Mouse (Mus musculus) MEL (cell line): ENCODE results near the gene Rabl6. TPM values are rescaled to one million over a fixed set of nuclear protein-coding genes. Genes with fewer than 3 reads are reported as not detected.

Experiments used
- DNase-seq: peaks from one replicate; pipeline ENCODE4 v3.0.0; 2011; ENCODE audit warnings: low read depth, low spot score
- H3K27ac ChIP-seq: 2 replicates; pipeline ENCODE4 v1.5.1; 2012; ENCODE audit warnings: low read depth, mild to moderate bottlenecking, control low read depth, low read length, moderate library complexity; ENCODE audit not compliant: control insufficient read depth
- H3K27me3 ChIP-seq, 2 experiments: fragments of 150-350 bp in 1 of 2; sonication (generic) in 1 of 2; 2 replicates each; pipeline ENCODE4 v1.6.1; 2012; ENCODE audit warnings: low read length in 2 of 2, mild to moderate bottlenecking in 2 of 2, improper control_type of control experiment in 1 of 2, moderate library complexity in 1 of 2; ENCODE audit not compliant: insufficient read depth in 2 of 2, control insufficient read depth in 1 of 2
- H3K36me3 ChIP-seq, 2 experiments: 2 replicates each; pipeline ENCODE4 v1.6.1; 2012 to 2014; ENCODE audit warnings: low read length in 2 of 2, improper control_type of control experiment in 1 of 2, inconsistent platforms in 1 of 2, mild to moderate bottlenecking in 1 of 2; ENCODE audit not compliant: insufficient read depth in 2 of 2, control insufficient read depth in 1 of 2
- H3K4me1 ChIP-seq, 2 experiments: fragments of 150-350 bp in 1 of 2; sonication (generic) in 1 of 2; 2 replicates each; pipeline ENCODE4 v1.6.1; 2012; ENCODE audit warnings: low read length in 2 of 2, improper control_type of control experiment in 1 of 2, mild to moderate bottlenecking in 1 of 2; ENCODE audit not compliant: insufficient read depth in 2 of 2, control insufficient read depth in 1 of 2
- H3K4me3 ChIP-seq, 2 experiments: fragments of 150-350 bp in 1 of 2; sonication (generic) in 1 of 2; 2 replicates each; pipeline ENCODE4 v1.5.1; 2012; ENCODE audit warnings: low read depth in 2 of 2, low read length in 2 of 2, mild to moderate bottlenecking in 2 of 2, moderate library complexity in 2 of 2, control low read depth in 1 of 2, improper control_type of control experiment in 1 of 2; ENCODE audit not compliant: control insufficient read depth in 1 of 2, insufficient read depth in 1 of 2
- H3K79me2 ChIP-seq: 2 replicates; pipeline ENCODE4 v1.6.1; 2012; ENCODE audit warnings: mild to moderate bottlenecking, low read length, moderate library complexity; ENCODE audit not compliant: control insufficient read depth, poor library complexity, insufficient read depth
- H3K9ac ChIP-seq: 2 replicates; pipeline ENCODE4 v1.6.1; 2012; ENCODE audit warnings: low read depth, mild to moderate bottlenecking, control low read depth, low read length, moderate library complexity; ENCODE audit not compliant: control insufficient read depth, poor library complexity, severe bottlenecking
- H3K9me3 ChIP-seq: fragments of 150-350 bp; sonication (generic); replicated peaks from 2 replicates; pipeline ENCODE4 v1.6.1; 2012; ENCODE audit warnings: mild to moderate bottlenecking, low read length, improper control_type of control experiment, moderate library complexity; ENCODE audit not compliant: insufficient read depth
- CHD2 ChIP-seq: IDR thresholded peaks from 2 replicates; pipeline ENCODE4 v1.6.1; 2011; ENCODE audit warnings: low read length, improper control_type of control experiment
- CTCF ChIP-seq, 3 experiments: IDR thresholded peaks in 2 of 3; conservative IDR thresholded peaks in 1 of 3; 2 replicates each; pipeline ENCODE4 v1.5.1; 2011 to 2012; ENCODE audit warnings: low read length in 3 of 3, low read depth in 2 of 3, mild to moderate bottlenecking in 2 of 3, improper control_type of control experiment in 1 of 3, inconsistent platforms in 1 of 3, mixed read lengths in 1 of 3, moderate library complexity in 1 of 3; ENCODE audit not compliant: control insufficient read depth in 1 of 3, insufficient read depth in 1 of 3, poor library complexity in 1 of 3, severe bottlenecking in 1 of 3
- ELF1 ChIP-seq: IDR thresholded peaks from 2 replicates; pipeline ENCODE4 v1.6.1; 2014; ENCODE audit warnings: low read depth, mild to moderate bottlenecking, inconsistent platforms, low read length, improper control_type of control experiment, moderate library complexity
- KAT2A ChIP-seq: conservative IDR thresholded peaks from 2 replicates; pipeline ENCODE4 v1.6.1; 2012; ENCODE audit warnings: low read depth, low read length, improper control_type of control experiment, inconsistent platforms
- MAFK ChIP-seq: IDR thresholded peaks from 2 replicates; pipeline ENCODE4 v1.6.1; 2011; ENCODE audit warnings: low read depth, mild to moderate bottlenecking, low read length, improper control_type of control experiment, borderline replicate concordance
- MEF2A ChIP-seq: IDR thresholded peaks from 2 replicates; pipeline ENCODE4 v1.6.1; 2014; ENCODE audit warnings: low read depth, mild to moderate bottlenecking, inconsistent platforms, low read length, improper control_type of control experiment; ENCODE audit not compliant: poor library complexity, insufficient replicate concordance, severe bottlenecking; ENCODE audit errors: extremely low read depth
- MXI1 ChIP-seq: IDR thresholded peaks from 2 replicates; pipeline ENCODE4 v1.6.1; 2011; ENCODE audit warnings: mild to moderate bottlenecking, low read depth, low read length, improper control_type of control experiment
- MYC ChIP-seq: IDR thresholded peaks from 2 replicates; pipeline ENCODE4 v1.6.1; 2011; ENCODE audit warnings: low read depth, mild to moderate bottlenecking, low read length, improper control_type of control experiment, moderate library complexity
- RCOR1 ChIP-seq: IDR thresholded peaks from 2 replicates; pipeline ENCODE4 v1.6.1; 2012; ENCODE audit warnings: low read depth, mild to moderate bottlenecking, inconsistent platforms, low read length, improper control_type of control experiment
- SMC3 ChIP-seq: IDR thresholded peaks from 2 replicates; pipeline ENCODE4 v1.6.1; 2011; ENCODE audit warnings: low read depth, low read length, improper control_type of control experiment
- UBTF ChIP-seq: IDR thresholded peaks from 2 replicates; pipeline ENCODE4 v1.6.1; 2012; ENCODE audit warnings: low read depth, mild to moderate bottlenecking, inconsistent platforms, low read length, improper control_type of control experiment, moderate library complexity, borderline replicate concordance; ENCODE audit not compliant: insufficient read depth
- polyA plus RNA-seq, 2 experiments: library from polyadenylated mRNA; stranded (reverse) in 1 of 2; unstranded in 1 of 2; fragments of >175 nt in 1 of 2; fragments of >200 nt in 1 of 2; gene quantifications; 2 replicates each; pipeline versions ENCODE4 v1.2.1 to v1.2.4; 2012; ENCODE audit warnings: low replicate concordance in 2 of 2, low read depth in 1 of 2; ENCODE audit not compliant: insufficient read length in 2 of 2, insufficient read depth in 1 of 2, missing spikeins in 1 of 2
- total RNA-seq: library from RNA; depleted of rRNA; stranded (reverse); fragments of 300-350 nt; gene quantifications from 2 replicates; pipeline ENCODE4 v1.2.3, GENCODE M21; 2012

The Rabl6 gene
- total and polyA plus RNA-seq, 3 experiments = 76.9 to 104 (median 84.7) TPM

- no peak overlapping the region for H3K4me3 ChIP-seq
- H3K27me3 ChIP-seq = no peaks in the 10 kb centered on the region
- peak; percentile 26 for DNase-seq
- H3K9me3 ChIP-seq = no peaks in the 10 kb centered on the region
- H3K27ac ChIP-seq = no peak overlapping the region
- no peak overlapping the region for H3K9ac ChIP-seq
- TF ChIP-seq CTCF (IDR thresholded peaks at IDR 0.05 in 2 of 3, conservative IDR thresholded peaks at IDR 0.05 in 1 of 3; ENCODE audit: control insufficient read depth in 1 of 3, insufficient read depth in 1 of 3, low read depth in 2 of 3, low read length in 3 of 3, poor library complexity in 1 of 3, severe bottlenecking in 1 of 3) (peak; percentile 39 to 45 (median 40)), KAT2A (no peak), SMC3 (peak; percentile 16; the same call in 1 of the 2 replicates)
- peaks cover 3 to 7% of the 10 kb centered on the region in 2 experiments for H3K36me3 ChIP-seq
- H3K4me1 ChIP-seq = peaks cover 0 to 20% of the 10 kb centered on the region in 2 experiments; a peak in 2 of 4 replicates
- no peaks in the 10 kb centered on the region; the same call in 1 of the 2 replicates for H3K79me2 ChIP-seq
These were observed 28.4 kb downstream of the Rabl6 start for GRCm38 (mm10) chr2:25579737-25580460.

GRCm38 (mm10) chr2:25578796-25579736 lies 29.3 kb downstream of the Rabl6 start:
- no peak overlapping the region for H3K27ac ChIP-seq
- H3K36me3 ChIP-seq = peaks cover 1 to 7% of the 10 kb centered on the region in 2 experiments; a peak in 3 of 4 replicates
- H3K9me3 ChIP-seq = no peaks in the 10 kb centered on the region
- no peak for DNase-seq
- TF ChIP-seq RCOR1 = no peak
- no peak for TF ChIP-seq CHD2
- no peak for TF ChIP-seq ELF1
- no peak for TF ChIP-seq UBTF
- TF ChIP-seq MYC = no peak
- no peak for TF ChIP-seq MXI1
- TF ChIP-seq MAFK = no peak
- no peak for TF ChIP-seq MEF2A
- TF ChIP-seq, all 39 proteins: peak for 0
- H3K79me2 ChIP-seq = peaks cover 3% of the 10 kb centered on the region
- H3K27me3 ChIP-seq = no peaks in the 10 kb centered on the region
- H3K9ac ChIP-seq = no peak overlapping the region
- no peak overlapping the region for H3K4me3 ChIP-seq
- peaks cover 0 to 20% of the 10 kb centered on the region in 2 experiments; a peak in 2 of 4 replicates for H3K4me1 ChIP-seq
